Mouse (Mus musculus): ENCODE measurements around the gene Slfn4. TPM values are rescaled to one million over a fixed set of nuclear protein-coding genes. Genes with fewer than 3 reads are reported as not detected.
"Not testable (repeated sequence)": the region's sequence is repeated elsewhere in the genome, so short reads cannot be mapped to it uniquely, and the experiment has no call there.

Slfn4 gene
- not detected in 2 replicates for polyA plus RNA-seq (2015; fragmentation: Nextera tagmentation; extraction: Ambion mirVana)

GRCm38 (mm10) chr11:83174948-83175539 lies at the start of gene Slfn4:
Gene Slfn4 (plus strand): TSS chr11:83175186.
- no peak within 1 kb of the TSS for H3K9ac ChIP-seq (replicated peaks; ENCODE audit: low read depth, low read length)
- H3K27me3 ChIP-seq (replicated peaks; ENCODE audit: control insufficient read depth, insufficient read depth, low read length), result no peaks in the 10 kb centered on the region
- no peaks in the 10 kb centered on the region for H3K4me1 ChIP-seq (replicated peaks; ENCODE audit: control insufficient read depth, insufficient read depth, low read length)
- no peaks in the 10 kb centered on the region for H3K9me3 ChIP-seq (ENCODE audit: control insufficient read depth, low read length)
- H3K27ac ChIP-seq (ENCODE audit: low read length), result no peak within 1 kb of the TSS
- H3K36me3 ChIP-seq (ENCODE audit: control insufficient read depth, insufficient read depth), result no peaks in the 10 kb centered on the region
- no peak within 1 kb of the TSS for H3K4me3 ChIP-seq (replicated peaks; ENCODE audit: low read length)
- ATAC-seq, result no peak
- WGBS, result 87% methylated on average over 12 of the region's 12 CpGs
- no peak within 1 kb of the TSS for H3K4me2 ChIP-seq (ENCODE audit: low read length)

DNA sequence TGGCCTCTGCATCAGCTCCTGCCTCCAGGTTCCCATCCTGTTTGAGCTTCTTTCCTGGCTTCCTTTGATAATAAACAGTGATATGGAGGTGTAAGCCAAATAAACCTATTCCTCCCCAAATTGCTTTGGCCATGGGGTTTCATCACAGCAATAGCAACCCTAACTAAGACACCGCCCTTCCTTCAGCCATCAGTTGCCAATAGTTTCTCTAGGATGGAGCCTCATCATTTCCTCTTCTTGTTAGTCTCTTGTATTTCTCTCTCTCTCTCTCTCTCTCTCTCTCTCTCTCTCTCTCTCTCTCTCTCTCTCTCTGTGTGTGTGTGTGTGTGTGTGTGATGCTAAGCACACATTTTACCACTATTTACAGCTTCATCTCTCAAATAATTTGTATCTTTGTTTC lies 49.4 kb upstream of the Slfn4 start:
- not testable (repeated sequence) for ATAC-seq; H3K4me3 ChIP-seq (replicated peaks; ENCODE audit: low read length); H3K4me1 ChIP-seq (replicated peaks; ENCODE audit: control insufficient read depth, insufficient read depth, low read length); H3K27ac ChIP-seq (ENCODE audit: low read length); H3K9me3 ChIP-seq (ENCODE audit: control insufficient read depth, low read length); H3K9ac ChIP-seq (replicated peaks; ENCODE audit: low read depth, low read length); H3K27me3 ChIP-seq (replicated peaks; ENCODE audit: control insufficient read depth, insufficient read depth, low read length); H3K36me3 ChIP-seq (ENCODE audit: control insufficient read depth, insufficient read depth); H3K4me2 ChIP-seq (ENCODE audit: low read length)
- 80% methylated on average over 1 of the region's 1 CpGs for WGBS

GRCm38 (mm10) chr11:83137253-83137652 lies 37.7 kb upstream of the Slfn4 start:
- H3K4me3 ChIP-seq (replicated peaks; ENCODE audit: low read length); H3K36me3 ChIP-seq (ENCODE audit: control insufficient read depth, insufficient read depth); H3K9ac ChIP-seq (replicated peaks; ENCODE audit: low read depth, low read length); H3K4me2 ChIP-seq (ENCODE audit: low read length); H3K27me3 ChIP-seq (replicated peaks; ENCODE audit: control insufficient read depth, insufficient read depth, low read length); H3K27ac ChIP-seq (ENCODE audit: low read length); ATAC-seq; H3K9me3 ChIP-seq (ENCODE audit: control insufficient read depth, low read length); H3K4me1 ChIP-seq (replicated peaks; ENCODE audit: control insufficient read depth, insufficient read depth, low read length): not testable (repeated sequence)
- WGBS, result 100% methylated on average over 1 of the region's 2 CpGs

DNA sequence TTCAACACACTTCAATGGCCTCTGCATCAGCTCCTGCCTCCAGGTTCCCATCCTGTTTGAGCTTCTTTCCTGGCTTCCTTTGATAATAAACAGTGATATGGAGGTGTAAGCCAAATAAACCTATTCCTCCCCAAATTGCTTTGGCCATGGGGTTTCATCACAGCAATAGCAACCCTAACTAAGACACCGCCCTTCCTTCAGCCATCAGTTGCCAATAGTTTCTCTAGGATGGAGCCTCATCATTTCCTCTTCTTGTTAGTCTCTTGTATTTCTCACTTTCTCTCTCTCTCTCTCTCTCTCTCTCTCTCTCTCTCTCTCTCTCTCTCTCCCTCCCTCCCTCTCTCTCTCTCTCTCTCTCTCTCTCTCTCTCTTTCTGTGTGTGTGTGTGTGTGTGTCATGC lies 26.0 kb upstream of the Slfn4 start:
- not testable (repeated sequence) for ATAC-seq; H3K4me3 ChIP-seq (replicated peaks; ENCODE audit: low read length); H3K36me3 ChIP-seq (ENCODE audit: control insufficient read depth, insufficient read depth); H3K9me3 ChIP-seq (ENCODE audit: control insufficient read depth, low read length); H3K4me1 ChIP-seq (replicated peaks; ENCODE audit: control insufficient read depth, insufficient read depth, low read length); H3K27me3 ChIP-seq (replicated peaks; ENCODE audit: control insufficient read depth, insufficient read depth, low read length); H3K27ac ChIP-seq (ENCODE audit: low read length); H3K4me2 ChIP-seq (ENCODE audit: low read length); H3K9ac ChIP-seq (replicated peaks; ENCODE audit: low read depth, low read length)
- no CpG with 5 or more reads among the region's 1 CpGs for WGBS

GRCm38 (mm10) chr11:83191134-83191893 lies 16.3 kb downstream of the Slfn4 start, which contains the start of gene Slfn3:
Gene Slfn3 (plus strand): TSS chr11:83191330.
- H3K4me2 ChIP-seq (ENCODE audit: low read length), result no peak within 1 kb of the TSS
- 79% methylated on average over 12 of the region's 12 CpGs for WGBS

DNA sequence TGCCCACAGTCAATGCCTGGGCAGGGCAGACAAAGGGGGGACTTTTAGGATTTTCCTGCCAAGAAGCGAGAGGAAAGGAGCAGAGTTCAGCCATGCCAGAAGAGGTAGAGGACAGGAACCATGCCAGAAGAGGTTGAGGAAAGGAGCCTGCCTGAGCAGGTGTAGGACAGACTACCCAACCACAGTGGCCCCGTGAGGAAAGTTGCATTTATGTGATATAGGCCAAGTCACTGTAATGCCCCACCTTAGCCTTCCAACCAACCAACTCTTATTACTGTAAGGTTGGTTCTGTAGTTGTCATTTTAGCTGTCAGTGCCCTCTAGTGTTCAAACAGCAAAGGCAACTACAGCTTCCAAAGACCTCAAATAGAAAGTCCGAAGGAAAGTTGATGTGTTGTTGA lies 17.0 kb downstream of the Slfn4 start:
- no peaks in the 10 kb centered on the region for H3K4me1 ChIP-seq (replicated peaks; ENCODE audit: control insufficient read depth, insufficient read depth, low read length)
- WGBS, result 61% methylated on average over 3 of the region's 3 CpGs
- H3K4me2 ChIP-seq (ENCODE audit: low read length), result no peak overlapping the region
- H3K9me3 ChIP-seq (ENCODE audit: control insufficient read depth, low read length), result no peaks in the 10 kb centered on the region
- no peak overlapping the region for H3K27ac ChIP-seq (ENCODE audit: low read length)
- H3K27me3 ChIP-seq (replicated peaks; ENCODE audit: control insufficient read depth, insufficient read depth, low read length), result no peaks in the 10 kb centered on the region
- H3K9ac ChIP-seq (replicated peaks; ENCODE audit: low read depth, low read length), result no peak overlapping the region
- ATAC-seq, result no peak
- no peaks in the 10 kb centered on the region for H3K36me3 ChIP-seq (ENCODE audit: control insufficient read depth, insufficient read depth)
- H3K4me3 ChIP-seq (replicated peaks; ENCODE audit: low read length), result no peak overlapping the region

More at GRCm38 (mm10) chr11:83191134-83191893, 16.3 kb downstream of the Slfn4 start, which contains the start of gene Slfn3:
- Histone ChIP-seq H3K9ac (replicated peaks; ENCODE audit: low read depth, low read length) (no peak within 1 kb of the TSS), H3K4me1 (replicated peaks; ENCODE audit: control insufficient read depth, insufficient read depth, low read length) (no peaks in the 10 kb centered on the region), H3K4me3 (replicated peaks; ENCODE audit: low read length) (no peak within 1 kb of the TSS), H3K9me3 (ENCODE audit: control insufficient read depth, low read length) (no peaks in the 10 kb centered on the region), H3K27me3 (replicated peaks; ENCODE audit: control insufficient read depth, insufficient read depth, low read length) (no peaks in the 10 kb centered on the region), H3K36me3 (ENCODE audit: control insufficient read depth, insufficient read depth) (no peaks in the 10 kb centered on the region), H3K27ac (ENCODE audit: low read length) (no peak within 1 kb of the TSS)
- no peak for ATAC-seq

DNA sequence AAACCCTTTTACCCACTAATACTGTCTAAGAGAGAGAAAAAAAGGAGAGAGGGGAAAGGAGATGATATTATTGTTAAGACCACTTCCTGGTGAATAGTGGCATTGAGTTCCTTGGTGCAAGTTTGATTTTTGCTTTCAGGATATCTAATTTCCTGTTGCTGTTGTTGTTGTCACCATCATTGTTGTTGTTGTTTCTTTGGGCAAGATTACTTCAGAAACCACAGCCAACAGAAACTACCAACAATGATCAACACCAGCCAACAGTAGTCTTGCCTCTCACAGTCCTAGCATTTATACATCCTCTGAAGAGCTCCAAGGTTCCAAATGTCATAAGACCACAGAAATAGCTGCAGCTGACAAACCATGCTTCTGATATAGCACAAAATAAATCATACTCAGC lies 30.0 kb downstream of the Slfn4 start:
- Histone ChIP-seq H3K27me3 (replicated peaks; ENCODE audit: control insufficient read depth, insufficient read depth, low read length) (no peaks in the 10 kb centered on the region), H3K9me3 (ENCODE audit: control insufficient read depth, low read length) (no peaks in the 10 kb centered on the region)
- ATAC-seq, result no peak

GRCm38 (mm10) chr11:83216119-83216518 lies 41.1 kb downstream of the Slfn4 start:
- Histone ChIP-seq H3K9ac (replicated peaks; ENCODE audit: low read depth, low read length) (no peak overlapping the region), H3K4me3 (replicated peaks; ENCODE audit: low read length) (no peak overlapping the region), H3K9me3 (ENCODE audit: control insufficient read depth, low read length) (no peaks in the 10 kb centered on the region), H3K27me3 (replicated peaks; ENCODE audit: control insufficient read depth, insufficient read depth, low read length) (no peaks in the 10 kb centered on the region), H3K27ac (ENCODE audit: low read length) (no peak overlapping the region), H3K36me3 (ENCODE audit: control insufficient read depth, insufficient read depth) (no peaks in the 10 kb centered on the region), H3K4me1 (replicated peaks; ENCODE audit: control insufficient read depth, insufficient read depth, low read length) (no peaks in the 10 kb centered on the region), H3K4me2 (ENCODE audit: low read length) (no peak overlapping the region)
- ATAC-seq, result no peak
- WGBS, result 72% methylated on average over 1 of the region's 1 CpGs

More for the DNA sequence above, 30.0 kb downstream of the Slfn4 start:
- no peaks in the 10 kb centered on the region for H3K36me3 ChIP-seq (ENCODE audit: control insufficient read depth, insufficient read depth)
- no peak overlapping the region for H3K9ac ChIP-seq (replicated peaks; ENCODE audit: low read depth, low read length)
- H3K4me2 ChIP-seq (ENCODE audit: low read length), result no peak overlapping the region
- no peaks in the 10 kb centered on the region for H3K4me1 ChIP-seq (replicated peaks; ENCODE audit: control insufficient read depth, insufficient read depth, low read length)
- no peak overlapping the region for H3K4me3 ChIP-seq (replicated peaks; ENCODE audit: low read length)
- H3K27ac ChIP-seq (ENCODE audit: low read length), result no peak overlapping the region

GRCm38 (mm10) chr11:83221328-83221877 lies 46.4 kb downstream of the Slfn4 start:
- H3K9me3 ChIP-seq (ENCODE audit: control insufficient read depth, low read length), result no peaks in the 10 kb centered on the region
- no peak overlapping the region for H3K9ac ChIP-seq (replicated peaks; ENCODE audit: low read depth, low read length)
- WGBS, result 93% methylated on average over 1 of the region's 1 CpGs
- ATAC-seq, result no peak
- H3K27me3 ChIP-seq (replicated peaks; ENCODE audit: control insufficient read depth, insufficient read depth, low read length), result no peaks in the 10 kb centered on the region
- H3K4me3 ChIP-seq (replicated peaks; ENCODE audit: low read length), result no peak overlapping the region
- no peaks in the 10 kb centered on the region for H3K4me1 ChIP-seq (replicated peaks; ENCODE audit: control insufficient read depth, insufficient read depth, low read length)
- H3K36me3 ChIP-seq (ENCODE audit: control insufficient read depth, insufficient read depth), result no peaks in the 10 kb centered on the region
- no peak overlapping the region for H3K27ac ChIP-seq (ENCODE audit: low read length)
- H3K4me2 ChIP-seq (ENCODE audit: low read length), result no peak overlapping the region

All from forebrain, embryonic 16.5 days (tissue).